Mouse (Mus musculus) embryo, embryonic 9.5 days (tissue): ENCODE measurements at regions not wholly inside any gene's neighbourhood (a gene's known extent, or its start where the extent isn't known, plus 50 kb on each side); places are given as distances from the start of the nearest gene placed in this dataset.
"Not testable (repeated sequence)": the region's sequence is repeated elsewhere in the genome, so short reads cannot be mapped to it uniquely, and the experiment has no call there.

ENCODE experiments used
- DNase-seq: peaks from one replicate; pipeline ENCODE4 v3.0.0-alpha.2; 2017; ENCODE audit errors: extremely low spot score

DNA sequence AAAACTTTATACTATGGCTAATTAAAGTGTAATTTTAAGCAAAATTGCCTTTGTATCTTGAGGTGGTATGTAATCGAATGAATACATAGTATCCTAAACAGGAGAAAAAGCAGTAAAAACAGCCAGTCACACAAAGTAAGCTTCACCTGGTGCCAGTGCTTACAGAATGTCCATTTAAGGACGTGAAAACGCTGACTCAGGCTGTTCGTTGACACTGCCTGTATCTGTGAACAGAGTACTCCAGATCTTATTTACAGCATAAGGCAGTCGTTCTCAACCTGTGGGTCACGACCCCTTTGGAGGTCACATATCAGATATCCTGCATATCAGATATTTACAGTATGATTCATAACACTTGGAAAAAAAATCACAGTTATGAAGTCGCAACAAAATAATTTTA lies 194.8 kb downstream of the Wdr20rt start:
- DNase-seq, result no peak

DNA sequence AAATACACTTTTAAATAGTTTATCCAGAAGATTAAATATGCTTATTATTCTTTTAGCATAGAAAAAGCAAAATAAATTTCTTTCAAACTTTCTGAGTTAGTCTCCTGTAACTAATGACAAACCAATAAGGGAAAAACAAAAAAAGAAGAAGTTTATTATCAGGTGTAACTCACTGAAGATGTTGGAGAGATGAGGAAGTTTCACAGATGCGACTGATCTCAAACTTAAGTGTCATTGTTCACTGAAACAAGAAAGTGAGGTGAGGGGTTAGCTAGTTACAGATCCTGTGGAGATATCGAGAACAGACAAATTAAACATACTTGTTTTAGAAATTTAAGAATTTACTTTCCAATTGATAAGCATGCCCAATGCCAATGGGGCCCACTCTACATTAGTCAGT lies 199.2 kb downstream of the Wdr20rt start:
- no peak for DNase-seq

DNA sequence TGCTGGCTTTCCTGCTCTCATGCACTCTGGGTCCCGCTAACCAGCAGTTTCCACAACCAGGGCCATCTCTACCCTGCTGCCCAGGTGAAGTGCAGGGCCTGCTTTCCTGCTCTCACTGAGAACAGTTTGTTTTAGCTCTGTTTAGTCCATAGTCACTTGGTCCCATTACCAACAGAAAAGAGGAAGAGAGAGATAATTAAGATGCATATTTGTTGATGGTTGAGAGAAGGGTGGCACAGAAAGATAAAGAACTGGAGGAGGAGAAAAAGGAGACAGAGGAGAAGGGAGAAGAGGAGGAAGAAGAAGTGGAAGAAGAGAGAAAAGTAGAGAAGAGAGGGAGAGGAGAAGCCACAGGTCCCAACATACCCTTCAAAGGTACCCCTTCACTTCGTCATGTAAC lies 200.1 kb downstream of the Wdr20rt start:
- no peak for DNase-seq

- no peak for DNase-seq
Measured at GRCm38 (mm10) chr12:65426884-65427283, 201.6 kb downstream of the Wdr20rt start.

DNA sequence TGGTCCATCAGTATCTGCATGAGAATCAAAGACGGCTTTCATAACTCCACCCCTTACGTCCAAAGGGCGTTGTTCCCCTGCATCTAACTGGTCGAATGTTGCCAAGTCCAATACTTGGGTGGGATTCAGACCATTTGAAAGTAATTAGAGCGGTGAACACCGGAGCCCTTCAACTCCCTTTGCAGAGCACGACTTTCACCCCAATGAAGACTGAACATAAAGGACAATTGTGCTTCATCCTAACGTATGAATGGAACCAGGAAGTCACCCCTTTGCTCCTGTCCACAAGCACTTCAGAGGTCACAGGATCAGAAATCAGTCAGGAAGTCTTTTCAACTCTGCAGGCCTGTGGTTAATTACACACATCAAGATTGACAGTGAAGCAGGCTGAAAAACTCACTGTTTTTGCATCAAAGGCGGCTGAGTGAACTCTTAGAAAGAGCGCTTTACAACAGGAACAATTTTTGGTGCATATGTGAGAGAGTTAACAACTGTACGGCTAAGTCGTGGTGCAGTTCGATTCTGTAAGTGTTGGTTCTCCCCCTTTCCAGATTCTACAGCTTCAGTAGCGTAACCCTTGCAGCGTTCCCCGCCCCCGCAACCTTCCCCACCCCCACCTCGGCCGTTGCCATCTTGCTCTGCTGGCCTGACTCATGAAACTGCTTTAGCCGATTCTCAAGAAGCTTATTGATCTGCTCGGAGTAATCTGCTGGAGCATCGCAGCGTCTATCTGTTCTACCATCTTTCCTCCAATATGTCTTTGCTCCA lies 203.1 kb downstream of the Wdr20rt start:
- DNase-seq, result peak; percentile 41

DNA sequence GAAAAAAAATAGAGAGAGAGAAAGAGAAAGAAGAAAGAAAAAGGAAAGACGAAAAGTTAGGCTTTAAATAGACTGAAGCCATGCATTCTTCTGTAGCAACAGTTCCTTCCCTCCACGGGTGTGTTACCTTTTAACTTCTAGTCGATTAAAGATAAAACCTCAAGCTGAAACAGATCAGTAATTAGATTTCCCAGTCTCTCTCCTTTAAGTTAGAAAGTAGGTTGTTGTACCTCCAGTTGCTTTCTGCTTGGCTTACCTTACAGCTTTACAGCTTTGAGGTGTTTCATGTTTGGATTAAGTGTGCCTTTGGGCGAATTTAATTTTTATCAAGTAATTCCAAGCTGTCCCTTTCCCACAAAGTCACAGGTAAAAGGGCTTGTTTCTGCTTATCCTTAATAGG lies 225.5 kb downstream of the Wdr20rt start:
- no peak for DNase-seq

DNA sequence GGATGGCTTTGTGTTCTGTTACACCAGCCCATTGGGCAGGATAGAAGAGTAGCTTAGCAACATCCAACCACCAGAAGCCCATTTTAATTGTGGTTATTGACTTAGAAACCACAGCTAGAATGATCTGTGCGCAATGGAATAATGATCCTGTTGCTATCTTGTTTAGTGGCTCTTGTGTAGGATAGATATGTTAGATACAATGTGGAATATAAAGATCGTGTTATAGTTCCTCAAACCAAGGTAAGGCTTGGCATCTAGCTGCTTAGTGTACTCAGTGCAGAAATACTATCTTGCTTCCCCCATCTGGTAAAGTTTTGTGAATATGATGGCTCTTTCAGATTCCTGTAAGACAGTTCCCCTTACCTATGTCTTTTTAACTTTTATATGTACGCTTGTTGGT lies 230.4 kb downstream of the Wdr20rt start:
- no peak for DNase-seq

GRCm38 (mm10) chr12:65456956-65457355 lies 231.6 kb downstream of the Wdr20rt start:
- DNase-seq, result no peak

- no peak for DNase-seq
Measured at GRCm38 (mm10) chr12:65464246-65464645, 238.9 kb downstream of the Wdr20rt start.

DNA sequence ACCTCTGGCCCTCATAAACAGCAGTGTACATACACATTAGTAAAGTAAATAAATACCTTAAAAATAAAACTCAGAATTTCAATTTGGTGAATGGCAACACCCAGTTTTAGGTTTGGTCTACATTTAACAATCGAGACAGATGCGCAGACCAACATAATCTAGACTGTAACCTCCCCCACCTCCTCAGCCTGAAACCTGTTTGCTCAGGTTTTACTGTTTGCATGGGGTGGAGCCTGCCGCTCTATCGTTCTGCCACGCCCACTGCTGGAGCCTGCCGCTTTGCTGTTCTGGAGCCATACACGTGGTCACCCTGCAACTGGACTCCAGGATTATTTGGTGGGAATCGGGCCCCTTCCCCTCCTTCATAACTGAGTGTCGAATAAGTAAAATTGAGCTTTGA lies 253.4 kb downstream of the Wdr20rt start:
- not testable (repeated sequence) for DNase-seq

GRCm38 (mm10) chr12:65480829-65481228 lies 255.5 kb downstream of the Wdr20rt start:
- DNase-seq, result no peak

DNA sequence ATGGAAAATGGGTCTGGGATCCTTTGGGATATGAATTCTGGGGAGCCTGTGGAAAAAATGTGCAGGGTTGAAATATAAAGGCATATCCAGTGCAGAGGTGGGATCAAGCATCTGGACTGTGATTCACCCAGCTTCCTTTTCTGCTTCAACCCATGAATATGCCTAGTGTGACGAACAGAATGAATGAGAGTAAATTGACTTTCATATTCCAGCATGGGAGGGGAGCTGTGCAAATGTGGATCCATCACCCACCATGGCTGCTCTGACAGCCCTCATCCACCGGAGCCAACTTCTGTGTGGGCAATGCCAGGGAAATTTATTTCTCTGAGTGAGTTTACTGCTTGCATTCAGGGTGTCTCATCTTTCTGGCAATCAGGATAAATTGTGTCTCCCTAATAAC lies 265.8 kb downstream of the Wdr20rt start:
- no peak for DNase-seq

GRCm38 (mm10) chr12:65494388-65495030 lies 269.2 kb downstream of the Wdr20rt start:
- no peak for DNase-seq

DNA sequence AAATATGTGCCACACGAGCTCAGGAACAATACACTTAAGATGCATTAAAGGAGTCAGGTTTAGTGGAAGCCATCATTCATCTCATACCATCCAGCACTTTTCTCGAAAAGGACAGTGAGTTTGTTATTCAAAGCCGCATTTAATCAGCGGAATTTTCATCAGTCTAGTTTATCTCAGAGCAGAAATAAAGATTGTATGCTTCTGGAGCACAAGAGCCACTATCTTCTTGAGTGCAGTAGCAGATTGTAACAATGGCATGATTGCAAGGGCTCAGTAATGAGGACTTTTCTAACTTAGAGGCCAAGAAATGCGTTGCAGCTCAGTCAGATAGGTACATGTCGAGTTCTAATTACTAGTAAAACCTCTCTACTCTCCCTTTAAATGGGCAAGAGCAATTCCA lies 271.3 kb downstream of the Wdr20rt start:
- no peak for DNase-seq

DNA sequence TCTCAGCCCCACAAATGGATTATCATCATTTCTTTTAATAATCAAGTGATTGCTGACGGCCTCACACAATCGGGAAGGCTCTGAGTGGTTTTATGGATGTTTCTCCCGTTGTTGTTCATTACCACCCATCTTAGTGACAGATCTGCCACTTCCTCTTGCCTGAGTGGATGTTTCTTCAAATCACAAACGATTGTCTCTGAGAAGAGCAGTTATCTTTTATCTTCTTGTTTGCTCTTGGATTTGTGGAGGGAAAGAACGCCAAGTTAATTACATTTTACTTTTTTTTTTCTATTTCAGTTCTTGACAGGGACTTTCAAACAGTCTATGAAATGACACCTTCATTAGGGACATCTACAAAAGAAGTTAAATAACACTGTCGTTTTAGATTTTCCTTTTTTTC lies 272.3 kb downstream of the Wdr20rt start:
- DNase-seq, result no peak

GRCm38 (mm10) chr12:65501459-65501858 lies 276.1 kb downstream of the Wdr20rt start:
- DNase-seq, result no peak

DNA sequence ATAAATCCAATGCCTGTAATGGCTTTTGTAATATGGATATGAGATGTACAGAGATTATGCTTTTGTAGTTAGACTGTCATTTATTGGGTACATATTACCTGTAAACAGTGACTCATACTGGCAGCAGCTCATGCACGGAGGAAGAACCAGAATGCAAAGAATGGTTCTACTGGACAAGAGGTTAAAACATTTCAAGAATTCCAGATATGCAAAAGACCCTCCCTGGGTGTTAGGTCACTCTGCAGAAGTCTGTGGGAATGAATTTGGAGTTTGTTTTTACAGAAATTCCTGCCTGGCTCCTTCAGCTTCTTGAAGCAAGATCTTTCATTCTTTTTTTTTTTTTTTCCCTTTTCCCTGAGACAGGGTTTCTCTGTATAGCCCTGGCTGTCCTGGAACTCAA lies 276.7 kb downstream of the Wdr20rt start:
- DNase-seq, result no peak

- no peak for DNase-seq
Measured at GRCm38 (mm10) chr12:65513070-65513469, 287.8 kb downstream of the Wdr20rt start.

- no peak for DNase-seq
Measured at GRCm38 (mm10) chr12:65534142-65534690, 308.9 kb downstream of the Wdr20rt start.

GRCm38 (mm10) chr12:65548301-65548700 lies 323.0 kb downstream of the Wdr20rt start:
- DNase-seq, result no peak

- no peak for DNase-seq
Measured at GRCm38 (mm10) chr12:65552230-65552629, 326.9 kb downstream of the Wdr20rt start.

GRCm38 (mm10) chr12:65559036-65559435 lies 333.7 kb downstream of the Wdr20rt start:
- DNase-seq, result no peak

- DNase-seq, result no peak
Measured at GRCm38 (mm10) chr12:65559809-65560208, 334.5 kb downstream of the Wdr20rt start.
